ENCODE assay signal across 29 mouse cellular contexts in the genomic region with DNA sequence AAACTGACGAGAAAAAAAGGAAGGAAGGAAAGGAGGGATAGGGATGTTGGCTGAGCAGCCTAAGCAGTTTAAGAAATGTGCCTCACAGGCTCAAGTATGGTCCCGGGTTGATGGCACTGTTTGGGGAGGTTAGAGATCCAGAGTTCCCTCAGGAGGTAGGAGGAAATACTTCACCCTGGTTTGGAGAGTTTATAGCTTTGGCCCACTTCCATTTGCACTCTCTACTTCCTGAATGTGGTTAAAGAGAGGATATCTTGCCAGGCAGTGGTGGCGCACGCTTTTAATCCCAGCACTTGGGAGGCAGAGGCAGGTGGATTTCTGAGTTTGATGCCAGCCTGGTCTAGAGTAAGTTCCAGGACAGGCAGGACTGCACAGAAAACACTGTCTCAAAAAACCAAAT. TPM values are rescaled to one million over a fixed set of nuclear protein-coding genes. Genes with fewer than 3 reads are reported as not detected.
DNase-seq lines count a peak whose midpoint lies in the region; ATAC-seq and TF ChIP-seq lines count a peak whose summit lies in the region.
"Had no signal": no experiment of that assay in that cellular context is flagged by ENCODE, and none has a peak within 500 bp of the region (broad histone marks: within the 10 kb centered on the region; RNA-seq: fewer than 3 reads in every experiment).

No protein-coding gene starts in this region.

- H3K4me1 ChIP-seq in liver, embryonic 13.5 days (replicated peaks), result peaks cover 94% of the 10 kb centered on the region
- peaks cover 49% of the 10 kb centered on the region for H3K4me1 ChIP-seq in liver, postnatal 0 days (ENCODE audit: insufficient read depth)
- H3K4me1 ChIP-seq in MEL (ENCODE audit: control insufficient read depth in 1 of 2, insufficient read depth in 2 of 2, low read length in 2 of 2), result peaks cover 6 to 38% of the 10 kb centered on the region in 2 experiments
- H3K4me1 ChIP-seq in intestine, embryonic 16.5 days (ENCODE audit: control insufficient read depth, insufficient read depth, low read length), result peaks cover 56% of the 10 kb centered on the region
- H3K4me1 ChIP-seq in embryonic facial prominence, embryonic 10.5 days, result peaks cover 85% of the 10 kb centered on the region

- H3K79me2 ChIP-seq in MEL (ENCODE audit: control insufficient read depth, insufficient read depth, low read length, poor library complexity), result peaks cover 17% of the 10 kb centered on the region

- ATAC-seq in liver, embryonic 13.5 days (ENCODE audit: low read depth), result no peak
- ATAC-seq in liver, postnatal 0 days, result no peak
- no peak for ATAC-seq in intestine, embryonic 16.5 days
- ATAC-seq: activated CD4-positive, CD25-positive, alpha-beta regulatory T cell, adult 4 months; forebrain, embryonic 13.5 days; midbrain, embryonic 13.5 days had no signal

- H3K4me2 ChIP-seq in liver, embryonic 13.5 days, result no peak overlapping the region
- no peak overlapping the region for H3K4me2 ChIP-seq in liver, postnatal 0 days (ENCODE audit: low read depth, low read length)
- H3K4me2 ChIP-seq in intestine, embryonic 16.5 days (ENCODE audit: low read depth, low read length), result no peak overlapping the region
- H3K4me2 ChIP-seq: embryonic facial prominence, embryonic 15.5 days; forebrain, embryonic 13.5 days; heart, embryonic 12.5 days; hindbrain, embryonic 15.5 days; limb, embryonic 13.5 days; midbrain, embryonic 13.5 days; neural tube, embryonic 13.5 days had no signal

- TF ChIP-seq RAD21 in MEL (IDR thresholded peaks at IDR 0.05; ENCODE audit: low read depth, low read length), result no peak

- intact Hi-C loops in heart, postnatal 25 days (cut with DNase I), result no loop called here

- no peaks in the 10 kb centered on the region for H3K27me3 ChIP-seq in liver, embryonic 13.5 days
- H3K27me3 ChIP-seq in liver, postnatal 0 days (ENCODE audit: insufficient read depth, low read length), result no peaks in the 10 kb centered on the region
- no peaks in the 10 kb centered on the region for H3K27me3 ChIP-seq in MEL (ENCODE audit: control insufficient read depth in 1 of 2, insufficient read depth in 2 of 2, low read length in 2 of 2)
- no peaks in the 10 kb centered on the region for H3K27me3 ChIP-seq in intestine, embryonic 16.5 days (replicated peaks; ENCODE audit: control insufficient read depth, insufficient read depth, low read length)
- peaks cover 18% of the 10 kb centered on the region for H3K27me3 ChIP-seq in embryonic facial prominence, embryonic 10.5 days (replicated peaks; ENCODE audit: low read depth, poor library complexity, severe bottlenecking)
- H3K27me3 ChIP-seq: forebrain, embryonic 13.5 days; hindbrain, embryonic 15.5 days; kidney, embryonic 15.5 days; megakaryocyte, embryonic 14.5 days; neural tube, embryonic 13.5 days had no signal

- 72% methylated on average over 4 of the region's 4 CpGs for WGBS in liver, embryonic 13.5 days (ENCODE audit: insufficient replicate concordance)
- WGBS in liver, postnatal 0 days (ENCODE audit: insufficient replicate concordance), result 60% methylated on average over 4 of the region's 4 CpGs
- WGBS in intestine, embryonic 16.5 days, result 80% methylated on average over 4 of the region's 4 CpGs
- 82% methylated on average over 4 of the region's 4 CpGs for WGBS in embryonic facial prominence, embryonic 10.5 days

- TF ChIP-seq EP300 in liver, postnatal 0 days (IDR thresholded peaks at IDR 0.05; ENCODE audit: low read depth), result no peak
- peak; percentile 48 to 54; a peak in 2 of 4 replicates for TF ChIP-seq EP300 in MEL (IDR thresholded peaks at IDR 0.05; ENCODE audit: low read depth in 1 of 2, low read length in 2 of 2)

- H3K4me3 ChIP-seq in liver, embryonic 13.5 days (replicated peaks), result no peak overlapping the region
- no peak overlapping the region for H3K4me3 ChIP-seq in liver, postnatal 0 days (ENCODE audit: low read depth, low read length)
- no peak overlapping the region for H3K4me3 ChIP-seq in MEL (ENCODE audit: control insufficient read depth in 1 of 2, insufficient read depth in 1 of 2, low read depth in 2 of 2, low read length in 2 of 2)
- H3K4me3 ChIP-seq in intestine, embryonic 16.5 days (ENCODE audit: low read length), result no peak overlapping the region
- H3K4me3 ChIP-seq in embryonic facial prominence, embryonic 10.5 days, result no peak overlapping the region
- H3K4me3 ChIP-seq: embryonic facial prominence, embryonic 15.5 days; forebrain, embryonic 13.5 days; heart, adult 2 months; heart, embryonic 12.5 days; hindbrain, embryonic 10.5 days; hindbrain, embryonic 15.5 days; kidney, embryonic 15.5 days; left cerebral cortex, adult 2 months; limb, embryonic 13.5 days; megakaryocyte, embryonic 14.5 days; midbrain, embryonic 13.5 days; neural tube, embryonic 13.5 days had no signal

- peak overlapping the region; percentile 71 for H3K27ac ChIP-seq in liver, embryonic 13.5 days
- H3K27ac ChIP-seq in liver, postnatal 0 days (ENCODE audit: low read depth), result no peak overlapping the region
- H3K27ac ChIP-seq in MEL (ENCODE audit: control insufficient read depth, low read depth, low read length), result no peak overlapping the region; the same call in 1 of the 2 replicates
- peak overlapping the region; percentile 92 for H3K27ac ChIP-seq in intestine, embryonic 16.5 days (ENCODE audit: low read length)
- no peak overlapping the region for H3K27ac ChIP-seq in embryonic facial prominence, embryonic 10.5 days (replicated peaks)
- H3K27ac ChIP-seq: heart, adult 2 months; hindbrain, embryonic 15.5 days; left cerebral cortex, adult 2 months; limb, embryonic 13.5 days; midbrain, embryonic 13.5 days had no signal

- no peak for TF ChIP-seq POLR2A in MEL (IDR thresholded peaks at IDR 0.05; ENCODE audit: control insufficient read depth in 1 of 2, insufficient read depth in 1 of 2, low read depth in 1 of 2, low read length in 2 of 2, poor library complexity in 1 of 2)

- DNase-seq in liver, embryonic 13.5 days, result no peak
- no peak for DNase-seq in liver, postnatal 0 days
- peak; percentile 24 for DNase-seq in CD4-positive helper T cell, adult 2 months (ENCODE audit: low read depth, low spot score)
- DNase-seq in MEL (ENCODE audit: low read depth, low spot score), result peak; percentile 67
- DNase-seq in embryonic facial prominence, embryonic 10.5 days (ENCODE audit: low spot score), result no peak
- no peak for DNase-seq in left cerebral cortex, adult 8-10 months (ENCODE audit: low spot score in 2 of 2)
- DNase-seq in heart, postnatal 25 days (ENCODE audit: low spot score), result no peak
- DNase-seq: adrenal gland, adult 2 months; adrenal gland, postnatal 36 days; cerebellum, adult 18-20 months; cerebellum, postnatal 10 days; gastrocnemius, postnatal 36 days; heart, adult 2 months; kidney, adult 18-20 months; kidney, postnatal 25 days; lung, postnatal 36 days had no signal

- H3K9ac ChIP-seq in liver, embryonic 13.5 days, result no peak overlapping the region; the same call in 1 of the 2 replicates
- H3K9ac ChIP-seq in liver, postnatal 0 days (replicated peaks), result no peak overlapping the region
- no peak overlapping the region for H3K9ac ChIP-seq in MEL (ENCODE audit: control insufficient read depth, low read depth, low read length, poor library complexity, severe bottlenecking)
- H3K9ac ChIP-seq in intestine, embryonic 16.5 days (ENCODE audit: low read depth, low read length), result no peak overlapping the region
- H3K9ac ChIP-seq: embryonic facial prominence, embryonic 15.5 days; forebrain, embryonic 13.5 days; heart, embryonic 12.5 days; hindbrain, embryonic 15.5 days; kidney, embryonic 15.5 days; limb, embryonic 13.5 days; midbrain, embryonic 13.5 days had no signal

- no peaks in the 10 kb centered on the region for H3K9me3 ChIP-seq in liver, embryonic 13.5 days (replicated peaks)
- no peaks in the 10 kb centered on the region for H3K9me3 ChIP-seq in liver, postnatal 0 days (ENCODE audit: low read length)
- H3K9me3 ChIP-seq in MEL (replicated peaks; ENCODE audit: insufficient read depth, low read length), result no peaks in the 10 kb centered on the region
- H3K9me3 ChIP-seq in intestine, embryonic 16.5 days (ENCODE audit: control insufficient read depth, low read length), result no peaks in the 10 kb centered on the region
- H3K9me3 ChIP-seq in embryonic facial prominence, embryonic 10.5 days, result no peaks in the 10 kb centered on the region
- H3K9me3 ChIP-seq: embryonic facial prominence, embryonic 15.5 days; forebrain, embryonic 13.5 days; heart, embryonic 12.5 days; hindbrain, embryonic 10.5 days; hindbrain, embryonic 15.5 days; kidney, embryonic 15.5 days; limb, embryonic 13.5 days; midbrain, embryonic 13.5 days; neural tube, embryonic 13.5 days had no signal

- no peak for TF ChIP-seq CTCF in liver, postnatal 0 days (IDR thresholded peaks at IDR 0.05; ENCODE audit: low read depth)
- TF ChIP-seq CTCF in MEL (IDR thresholded peaks at IDR 0.05 in 2 of 3, conservative IDR thresholded peaks at IDR 0.05 in 1 of 3; ENCODE audit: control insufficient read depth in 1 of 3, insufficient read depth in 1 of 3, low read depth in 2 of 3, low read length in 3 of 3, poor library complexity in 1 of 3, severe bottlenecking in 1 of 3), result no peak

- H3K36me3 ChIP-seq in liver, embryonic 13.5 days, result no peaks in the 10 kb centered on the region; the same call in 1 of the 2 replicates
- H3K36me3 ChIP-seq in liver, postnatal 0 days (replicated peaks; ENCODE audit: insufficient read depth, low read length), result no peaks in the 10 kb centered on the region
- peaks cover 0 to 23% of the 10 kb centered on the region in 2 experiments; a peak in 2 of 4 replicates for H3K36me3 ChIP-seq in MEL (ENCODE audit: control insufficient read depth in 1 of 2, insufficient read depth in 2 of 2, low read length in 2 of 2)
- H3K36me3 ChIP-seq in intestine, embryonic 16.5 days (ENCODE audit: control insufficient read depth, insufficient read depth, low read length), result no peaks in the 10 kb centered on the region
- no peaks in the 10 kb centered on the region for H3K36me3 ChIP-seq in embryonic facial prominence, embryonic 10.5 days (replicated peaks)
- H3K36me3 ChIP-seq: embryonic facial prominence, embryonic 15.5 days; heart, embryonic 12.5 days; hindbrain, embryonic 15.5 days; kidney, embryonic 15.5 days; limb, embryonic 13.5 days; midbrain, embryonic 13.5 days; neural tube, embryonic 13.5 days had no signal

TF ChIP-seq in MEL, 35 proteins besides CTCF, POLR2A, EP300 and RAD21 (continues in another document):
- TF ChIP-seq POLR2AphosphoS2 (IDR thresholded peaks at IDR 0.05; ENCODE audit: low read length) (no peak), E2F4 (IDR thresholded peaks at IDR 0.05; ENCODE audit: borderline replicate concordance, low read depth, low read length) (no peak)

RNA-seq across cellular contexts. Expression of a gene that starts 19.6 kb away (rescaled TPM):
- 5.4 and 5.8 TPM in 2 replicates for polyA plus RNA-seq in liver, embryonic 13.5 days (2015; fragmentation: Nextera tagmentation; extraction: Ambion mirVana)
- 3.6 and 4.2 TPM in 2 replicates for polyA plus RNA-seq in liver, postnatal 0 days (2015; fragmentation: Nextera tagmentation; extraction: Ambion mirVana)
- 8.5 and 8.7 TPM in 2 replicates for total RNA-seq in MEL (2012; rRNA removed)
- 10 to 100 TPM in 1 of 2 experiments, not detected in 1; 15.3 TPM for polyA plus RNA-seq in MEL (2012; ENCODE audit: insufficient read depth in 1 of 2, insufficient read length in 2 of 2, low read depth in 1 of 2, low replicate concordance in 2 of 2, missing spikeins in 1 of 2)
- 13.1 and 13.6 TPM in 2 replicates for polyA plus RNA-seq in intestine, embryonic 16.5 days (2015; fragmentation: Nextera tagmentation; extraction: Ambion mirVana)
- polyA plus RNA-seq in embryonic facial prominence, embryonic 10.5 days (2016; fragmentation: Nextera tagmentation; extraction: Ambion mirVana), result 10.8 and 12.5 TPM in 2 replicates
- total RNA-seq in left cerebral cortex, adult 8-10 months (2022), result 10 to 100 TPM; 28.9 to 31.3 (median 29.3) TPM
- total RNA-seq in heart, postnatal 25 days (2021), result 1 to 10 TPM; 5.9 to 6.7 TPM

Comparison
In these comparisons a context has a peak if more than half of its experiments do, and no peak if none do; other contexts are left out.
1. H3K27ac ChIP-seq: peak in liver, embryonic 13.5 days (single experiment) and intestine, embryonic 16.5 days (single experiment); none in liver, postnatal 0 days (single experiment), MEL (single experiment) and embryonic facial prominence, embryonic 10.5 days (single experiment).
2. DNase-seq: peak in CD4-positive helper T cell, adult 2 months (single experiment) and MEL (single experiment); none in liver, embryonic 13.5 days (single experiment), liver, postnatal 0 days (single experiment), embryonic facial prominence, embryonic 10.5 days (single experiment), left cerebral cortex, adult 8-10 months (0 of 2) and heart, postnatal 25 days (single experiment).